Mouse (Mus musculus) liver, adult 2 months (tissue): ENCODE data around the gene Pttg1ip.

Source experiments
- CTCF ChIP-seq: fragments of 200-500 bp; IDR thresholded peaks from 2 replicates; pipeline ENCODE4 v1.5.1; 2011; ENCODE audit warnings: low read depth, low read length, control low read depth
- POLR2A ChIP-seq: fragments of 200-500 bp; IDR thresholded peaks from 2 replicates; pipeline ENCODE4 v1.6.1; 2011; ENCODE audit warnings: low read length, control low read depth; ENCODE audit not compliant: insufficient read depth; ENCODE audit errors: extremely low read depth

DNA sequence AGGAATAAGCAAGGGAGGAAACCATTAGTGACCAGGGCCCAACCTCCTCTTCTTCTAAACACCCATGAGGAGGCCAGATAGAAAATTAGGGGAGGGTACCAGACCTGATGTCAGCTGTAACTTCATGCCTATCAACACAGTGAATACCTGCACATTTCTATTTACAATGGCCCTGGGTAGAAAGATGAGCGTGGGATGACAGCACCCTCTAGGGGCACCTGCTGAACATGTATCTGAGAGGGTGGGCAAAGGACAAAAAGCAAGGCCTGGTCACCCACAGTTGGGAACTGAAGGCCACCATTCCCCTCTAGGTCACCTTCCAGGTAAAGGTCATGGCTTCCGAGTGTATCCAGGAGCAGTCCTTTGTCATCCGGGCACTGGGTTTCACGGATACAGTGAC lies 23.9 kb upstream of the Pttg1ip start:
- TF ChIP-seq POLR2A: no peak
- TF ChIP-seq CTCF: peak; percentile 54
